Mouse (Mus musculus): ENCODE data around the gene Pex5l.

Pex5l gene

DNA sequence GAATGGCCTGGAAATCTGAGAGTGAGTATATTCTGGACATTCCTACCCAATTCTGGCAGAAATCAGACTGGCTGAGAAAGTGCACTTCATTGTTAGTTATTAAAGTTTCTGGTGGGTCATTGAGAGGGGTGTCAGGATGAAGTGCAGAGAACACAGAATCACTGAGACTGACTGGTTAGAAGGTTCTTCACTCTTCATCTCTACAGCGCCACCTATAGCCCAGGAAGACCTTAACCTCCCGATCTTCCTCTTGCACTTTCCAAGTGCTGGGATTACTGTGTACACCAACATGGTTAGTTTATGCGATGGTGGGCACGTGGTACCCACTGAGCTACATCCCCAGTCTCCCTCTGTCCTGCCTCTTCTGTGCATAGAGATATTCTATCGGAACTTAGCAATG lies 195.6 kb downstream of the Pex5l start:
- DNase-seq (ENCODE audit: low read depth, low spot score) = peak; percentile 19

DNA sequence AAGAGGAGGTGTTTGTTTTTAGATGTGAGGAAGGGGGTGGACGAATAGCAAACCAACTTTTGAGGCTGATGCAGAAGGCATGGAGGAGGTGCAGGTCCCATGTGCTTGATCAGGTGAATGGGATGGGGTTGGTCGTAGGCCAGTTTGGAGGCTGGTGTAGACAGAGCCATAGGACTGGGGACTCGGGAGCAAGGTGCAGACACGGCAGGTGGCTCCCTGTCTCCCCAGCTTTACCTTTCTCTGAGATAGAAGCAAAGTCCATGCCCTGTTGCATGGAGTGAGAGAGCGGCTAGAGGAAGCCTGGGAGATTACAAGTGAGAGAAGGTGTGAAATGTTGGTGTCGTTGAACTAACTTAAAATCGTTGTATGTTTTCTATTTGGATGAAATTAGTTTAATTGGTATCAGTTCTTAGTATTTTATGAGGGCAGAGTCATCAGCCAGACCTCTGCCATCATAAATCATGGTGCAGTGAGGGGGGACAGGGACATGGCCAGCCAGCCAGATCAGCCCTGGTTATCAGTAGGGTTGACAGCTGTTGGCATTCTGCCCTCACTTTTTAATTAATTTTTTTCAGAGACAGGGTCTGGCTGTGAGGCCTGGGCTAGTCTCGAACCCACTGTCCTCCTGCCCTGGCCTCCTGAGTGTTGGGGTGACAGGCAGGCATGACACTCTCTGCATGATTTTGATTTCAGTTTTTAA lies 203.1 kb downstream of the Pex5l start:
- DNase-seq (ENCODE audit: low read depth, low spot score) = no peak

GRCm38 (mm10) chr3:32924168-32924567 lies 218.9 kb downstream of the Pex5l start:
- no peak for DNase-seq (ENCODE audit: low read depth, low spot score)

- DNase-seq (ENCODE audit: low read depth, low spot score) = peak; percentile 13
Measured at GRCm38 (mm10) chr3:32910071-32910551, 232.9 kb downstream of the Pex5l start.

DNA sequence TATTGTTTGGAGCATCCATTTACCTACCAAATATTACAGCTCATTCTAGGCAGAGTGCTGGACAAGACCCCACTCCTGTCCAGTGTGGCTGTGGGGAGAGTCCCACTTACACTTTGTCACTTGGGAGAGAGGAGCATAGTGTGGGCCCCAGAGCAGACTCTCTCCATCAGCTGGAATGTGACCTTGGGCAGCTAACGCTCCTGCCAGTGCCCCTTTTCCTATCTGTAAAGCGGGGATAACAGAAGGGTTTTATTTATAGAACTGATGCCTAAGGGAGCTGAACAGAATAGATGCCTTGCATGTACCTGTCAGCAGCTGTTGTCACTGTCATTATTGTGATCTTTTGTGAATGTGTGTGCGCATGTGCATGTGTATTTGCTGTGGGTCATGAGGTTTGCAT lies 234.6 kb downstream of the Pex5l start:
- DNase-seq (ENCODE audit: low read depth, low spot score) = no peak

DNA sequence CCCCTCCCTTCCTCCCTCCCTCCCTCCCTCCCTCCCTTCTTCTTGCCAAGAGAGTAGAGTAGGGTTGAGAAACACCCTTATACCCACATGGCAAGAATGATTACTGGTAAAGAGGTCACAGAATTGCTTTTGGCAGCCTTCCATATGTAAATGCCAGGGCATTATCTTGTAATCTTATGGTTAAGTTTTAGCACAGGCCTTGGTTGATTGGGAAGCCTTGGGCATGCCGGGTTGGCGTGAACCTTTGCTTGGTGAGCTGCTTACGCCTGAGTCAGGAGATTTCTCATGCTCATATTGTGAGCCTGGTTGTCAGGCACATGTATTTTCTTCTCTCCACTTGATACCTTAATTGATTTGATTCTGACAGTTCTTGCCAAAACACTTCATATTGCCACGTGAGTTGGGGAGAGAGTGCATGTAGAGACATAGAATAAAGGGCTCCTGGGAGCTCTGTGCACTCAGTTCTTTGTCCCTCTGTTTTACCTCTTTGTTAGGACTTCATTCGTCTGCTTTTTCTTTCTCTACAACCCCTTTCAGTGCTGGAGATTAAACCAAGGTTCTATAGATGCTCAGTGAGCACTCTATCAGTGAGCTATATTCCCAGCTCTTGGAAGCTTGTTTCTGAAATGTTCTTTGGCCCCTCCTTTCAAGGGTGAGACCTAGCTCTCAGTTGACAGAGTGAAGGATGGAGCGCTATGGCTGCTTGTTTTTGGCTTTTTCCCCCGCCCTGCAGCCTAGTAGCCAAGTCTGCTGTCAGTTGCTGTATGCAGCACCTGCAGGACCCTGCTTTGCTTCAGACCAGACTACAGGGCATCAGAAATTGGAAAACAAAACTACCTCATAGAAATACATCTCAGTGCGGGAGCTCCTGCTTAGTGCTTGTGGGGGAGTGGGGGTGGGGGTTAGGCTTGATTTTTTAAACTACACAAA lies 236.9 kb downstream of the Pex5l start:
- DNase-seq (ENCODE audit: low read depth, low spot score) = no peak

DNA sequence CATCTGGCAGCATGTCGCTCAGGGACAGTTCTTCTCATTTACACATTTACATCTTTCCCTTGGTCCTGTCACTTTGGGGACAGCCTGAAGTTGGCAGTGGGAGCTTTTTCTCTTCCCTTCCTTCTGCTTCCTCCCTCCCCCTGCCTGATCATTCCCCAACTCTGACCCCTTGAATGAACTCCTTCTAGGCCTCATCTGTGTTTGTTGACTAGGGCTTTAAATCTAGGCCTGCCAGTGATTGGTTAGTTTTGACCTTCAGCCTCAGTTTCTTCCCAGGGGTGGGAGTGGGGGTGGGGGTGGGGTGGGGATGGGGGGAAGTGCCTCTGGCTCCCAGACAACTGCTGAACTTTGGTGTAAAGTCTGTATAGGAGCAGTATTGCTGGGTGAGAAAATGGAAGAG lies 238.4 kb downstream of the Pex5l start:
- no peak for DNase-seq (ENCODE audit: low read depth, low spot score)

- no peak for DNase-seq (ENCODE audit: low read depth, low spot score)
Measured at GRCm38 (mm10) chr3:32903462-32903861, 239.6 kb downstream of the Pex5l start.
